Mouse (Mus musculus) 416B (cell line): Measurements from ENCODE around the gene Pnma1.
A peak's percentile ranks its signal among the peaks of the same experiment; 100 is the strongest.

ENCODE experiments used
- DNase-seq: peaks from one replicate; pipeline ENCODE4 v3.0.0; 2011; ENCODE audit warnings: low read depth

Pnma1 gene

GRCm38 (mm10) chr12:84153414-84153813 lies 5.1 kb upstream of the Pnma1 start:
- DNase-seq, result no peak

- DNase-seq, result no peak
These were observed 4.3 kb upstream of the Pnma1 start for GRCm38 (mm10) chr12:84152352-84153190.

GRCm38 (mm10) chr12:84151911-84152310 lies 3.6 kb upstream of the Pnma1 start:
- no peak for DNase-seq

GRCm38 (mm10) chr12:84150976-84151375 lies 2.7 kb upstream of the Pnma1 start:
- DNase-seq, result peak; percentile 58

GRCm38 (mm10) chr12:84149971-84150370 lies 1.7 kb upstream of the Pnma1 start:
- DNase-seq, result no peak

- no peak for DNase-seq
These were observed 328 bp upstream of the Pnma1 start for GRCm38 (mm10) chr12:84148622-84149012.

- DNase-seq, result no peak
These were observed 5.8 kb downstream of the Pnma1 start for GRCm38 (mm10) chr12:84142281-84143050.

GRCm38 (mm10) chr12:84141271-84141670 lies 7.0 kb downstream of the Pnma1 start:
- no peak for DNase-seq

GRCm38 (mm10) chr12:84140135-84140534 lies 8.2 kb downstream of the Pnma1 start:
- peak; percentile 20 for DNase-seq

- no peak for DNase-seq
These were observed 11.2 kb downstream of the Pnma1 start for GRCm38 (mm10) chr12:84137131-84137530.

GRCm38 (mm10) chr12:84132265-84132664 lies 16.0 kb downstream of the Pnma1 start:
- DNase-seq, result peak; percentile 49

GRCm38 (mm10) chr12:84129931-84130330 lies 18.4 kb downstream of the Pnma1 start:
- DNase-seq, result peak; percentile 61

GRCm38 (mm10) chr12:84128576-84128975 lies 19.7 kb downstream of the Pnma1 start:
- no peak for DNase-seq

- no peak for DNase-seq
These were observed 21.4 kb downstream of the Pnma1 start for GRCm38 (mm10) chr12:84126899-84127298.

GRCm38 (mm10) chr12:84125892-84126291 lies 22.4 kb downstream of the Pnma1 start:
- no peak for DNase-seq

GRCm38 (mm10) chr12:84119584-84119983 lies 28.7 kb downstream of the Pnma1 start:
- DNase-seq, result no peak

- DNase-seq, result peak; percentile 91
These were observed 33.9 kb downstream of the Pnma1 start, which contains the start of gene Dnal1 for GRCm38 (mm10) chr12:84114153-84114994. Gene Dnal1, plus strand, starts transcription at chr12:84114366.

- no peak for DNase-seq
These were observed 34.6 kb downstream of the Pnma1 start for GRCm38 (mm10) chr12:84113676-84114075.

- DNase-seq, result no peak
These were observed 37.5 kb downstream of the Pnma1 start for GRCm38 (mm10) chr12:84110814-84111213.

GRCm38 (mm10) chr12:84109924-84110323 lies 38.4 kb downstream of the Pnma1 start:
- DNase-seq, result no peak

- peak; percentile 83 for DNase-seq
These were observed 40.6 kb downstream of the Pnma1 start for GRCm38 (mm10) chr12:84107692-84108091.

- no peak for DNase-seq
These were observed 41.3 kb downstream of the Pnma1 start for GRCm38 (mm10) chr12:84107012-84107411.
